Mouse (Mus musculus) liver, embryonic 14.5 days (tissue): ENCODE measurements at regions not wholly inside any gene's neighbourhood (a gene's known extent, or its start where the extent isn't known, plus 50 kb on each side); places are given as distances from the start of the nearest gene placed in this dataset.

Experiments used
- CTCF ChIP-seq: IDR thresholded peaks from 2 replicates; pipeline ENCODE4 v1.5.1; 2016; ENCODE audit warnings: antibody characterized with exemption, low read depth, control low read depth
- EP300 ChIP-seq: IDR thresholded peaks from 2 replicates; pipeline ENCODE4 v1.6.1; 2016; ENCODE audit warnings: antibody characterized with exemption, low read depth

DNA sequence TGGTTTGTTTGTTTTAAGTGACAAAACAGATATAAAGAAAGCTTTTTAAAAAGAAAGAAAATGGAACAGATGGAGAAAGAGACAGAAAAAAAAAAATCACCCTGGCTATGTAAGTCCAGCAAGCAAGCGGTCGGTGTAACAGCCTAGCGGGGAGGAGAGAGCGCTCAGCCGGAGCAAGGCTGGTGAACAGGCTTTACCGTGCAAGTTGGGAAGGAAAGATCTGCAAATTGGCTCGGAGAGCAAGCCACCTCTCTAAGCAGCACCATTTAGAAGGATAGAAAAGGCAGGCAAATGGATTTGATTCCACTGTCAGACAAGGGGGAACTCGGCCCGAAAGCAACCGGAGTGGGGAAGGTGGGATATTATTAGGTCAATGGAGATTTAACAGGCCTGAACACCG lies 59.9 kb upstream of the Ppp2r5c start:
- TF ChIP-seq CTCF (no peak), EP300 (no peak)
